Mouse (Mus musculus): ENCODE results near the gene 2210408I21Rik.

The 2210408I21Rik gene

GRCm38 (mm10) chr13:77478425-77479119 is 343.2 kb downstream of the 2210408I21Rik start:
- no peak for DNase-seq (ENCODE audit: low spot score in 2 of 2)

GRCm38 (mm10) chr13:77489938-77490651 is 354.8 kb downstream of the 2210408I21Rik start:
- no peak for DNase-seq (ENCODE audit: low spot score in 2 of 2)

- no peak for DNase-seq (ENCODE audit: low spot score in 2 of 2)
Measured at GRCm38 (mm10) chr13:77514046-77514445, 378.7 kb downstream of the 2210408I21Rik start.

GRCm38 (mm10) chr13:77528960-77529699 is 393.8 kb downstream of the 2210408I21Rik start:
- DNase-seq (ENCODE audit: low spot score in 2 of 2): no peak

GRCm38 (mm10) chr13:77529760-77530159 is 394.4 kb downstream of the 2210408I21Rik start:
- no peak for DNase-seq (ENCODE audit: low spot score in 2 of 2)

GRCm38 (mm10) chr13:77537466-77537865 is 402.1 kb downstream of the 2210408I21Rik start:
- DNase-seq (ENCODE audit: low spot score in 2 of 2): no peak

- DNase-seq (ENCODE audit: low spot score in 2 of 2): no peak
Measured at GRCm38 (mm10) chr13:77547486-77548385, 412.4 kb downstream of the 2210408I21Rik start.

- no peak for DNase-seq (ENCODE audit: low spot score in 2 of 2)
Measured at GRCm38 (mm10) chr13:77548386-77548695, 413.0 kb downstream of the 2210408I21Rik start.

GRCm38 (mm10) chr13:77548750-77549149 is 413.4 kb downstream of the 2210408I21Rik start:
- no peak for DNase-seq (ENCODE audit: low spot score in 2 of 2)

- no peak for DNase-seq (ENCODE audit: low spot score in 2 of 2)
Measured at GRCm38 (mm10) chr13:77594011-77594410, 458.7 kb downstream of the 2210408I21Rik start.

- DNase-seq (ENCODE audit: low spot score in 2 of 2): no peak
Measured at GRCm38 (mm10) chr13:77615346-77615745, 480.0 kb downstream of the 2210408I21Rik start.

Measured in right cerebral cortex, adult 2 months (tissue).